Mouse (Mus musculus): ENCODE measurements around the gene Ankrd23. TPM values are rescaled to one million over a fixed set of nuclear protein-coding genes. Genes with fewer than 3 reads are reported as not detected.

Ankrd23 gene
- total and polyA plus RNA-seq, 3 experiments, result 2.8 to 6.1 (median 3.7) TPM

DNA sequence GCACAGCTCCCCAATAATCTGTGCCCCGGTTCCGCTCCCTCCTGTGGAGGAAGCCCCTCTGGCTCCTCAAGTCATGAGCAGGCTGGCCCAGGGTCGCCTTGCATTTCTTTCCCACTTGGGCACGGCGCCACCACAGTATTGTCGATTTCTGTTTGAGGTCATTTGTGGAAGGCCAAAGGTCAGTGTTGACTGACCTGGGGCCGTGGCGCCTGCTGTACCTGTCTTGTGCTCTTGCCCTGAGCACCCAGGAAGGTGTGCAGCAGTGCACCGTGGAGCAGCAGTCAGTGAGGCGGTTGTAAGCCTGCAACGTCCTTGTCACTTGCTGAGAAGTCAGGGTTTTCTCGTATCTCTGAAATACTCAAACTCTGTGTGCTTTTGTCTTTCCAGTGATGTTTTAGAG lies 10.9 kb downstream of the Ankrd23 start:
- Histone ChIP-seq H3K9me3 (replicated peaks; ENCODE audit: low read length) (no peaks in the 10 kb centered on the region), H3K4me1 (ENCODE audit: control insufficient read depth in 1 of 2, insufficient read depth in 2 of 2) (no peaks in the 10 kb centered on the region), H3K4me3 (replicated peaks in 1 of 3; ENCODE audit: low read depth in 2 of 3, low read length in 2 of 3, poor library complexity in 1 of 3) (no peak overlapping the region), H3K27me3 (replicated peaks) (no peaks in the 10 kb centered on the region), H3K79me2 (replicated peaks; ENCODE audit: control insufficient read depth, extremely low read depth, insufficient read depth, poor library complexity, severe bottlenecking) (no peaks in the 10 kb centered on the region), H3K4me2 (ENCODE audit: insufficient read depth, low read depth, poor library complexity, severe bottlenecking) (no peak overlapping the region), H3K27ac (ENCODE audit: insufficient read depth, low read depth) (no peak overlapping the region), H3K36me3 (replicated peaks in 1 of 2; ENCODE audit: control insufficient read depth in 1 of 2, insufficient read depth in 1 of 2, low read length in 1 of 2) (peaks cover 51 to 76% of the 10 kb centered on the region in 2 experiments), H3K9ac (ENCODE audit: insufficient read depth, low read depth) (no peak overlapping the region)
- no peak for DNase-seq (ENCODE audit: extremely low read depth)
- TF ChIP-seq MEF2A (IDR thresholded peaks at IDR 0.05; ENCODE audit: borderline replicate concordance, low read depth, low read length) (no peak), RAD21 (IDR thresholded peaks at IDR 0.05; ENCODE audit: low read depth, low read length) (no peak), KAT2A (IDR thresholded peaks at IDR 0.05; ENCODE audit: insufficient replicate concordance, low read length) (no peak), ETS1 (conservative IDR thresholded peaks at IDR 0.05; ENCODE audit: low read depth, low read length) (no peak), CHD2 (IDR thresholded peaks at IDR 0.05; ENCODE audit: low read length) (no peak), ZC3H11A (IDR thresholded peaks at IDR 0.05; ENCODE audit: low read depth, low read length) (no peak), JUN (IDR thresholded peaks at IDR 0.05; ENCODE audit: insufficient read depth, low read depth, low read length) (no peak), ELF1 (IDR thresholded peaks at IDR 0.05; ENCODE audit: low read depth, low read length) (no peak), USF2 (conservative IDR thresholded peaks at IDR 0.05; ENCODE audit: low read depth, low read length) (no peak)
- in situ Hi-C loops (cut with MboI; ENCODE audit: low pct_ligation_motif_present, low pct_unique_long_range_greater_than_20kb, low sequenced_read_pairs), result no loop called here
- dilution Hi-C loops (cut with MboI; ENCODE audit: extremely low pct_ligation_motif_present, extremely low pct_unique_long_range_greater_than_20kb, low sequenced_read_pairs), result no loop called here

GRCm38 (mm10) chr1:36524058-36524457 lies 12.6 kb downstream of the Ankrd23 start:
- Histone ChIP-seq H3K4me2 (ENCODE audit: insufficient read depth, low read depth, poor library complexity, severe bottlenecking) (no peak overlapping the region), H3K9ac (ENCODE audit: insufficient read depth, low read depth) (no peak overlapping the region), H3K4me1 (ENCODE audit: control insufficient read depth in 1 of 2, insufficient read depth in 2 of 2) (no peaks in the 10 kb centered on the region), H3K27me3 (replicated peaks) (no peaks in the 10 kb centered on the region), H3K27ac (ENCODE audit: insufficient read depth, low read depth) (no peak overlapping the region), H3K9me3 (replicated peaks; ENCODE audit: low read length) (no peaks in the 10 kb centered on the region), H3K79me2 (replicated peaks; ENCODE audit: control insufficient read depth, extremely low read depth, insufficient read depth, poor library complexity, severe bottlenecking) (no peaks in the 10 kb centered on the region), H3K4me3 (replicated peaks in 1 of 3; ENCODE audit: low read depth in 2 of 3, low read length in 2 of 3, poor library complexity in 1 of 3) (no peak overlapping the region), H3K36me3 (replicated peaks in 1 of 2; ENCODE audit: control insufficient read depth in 1 of 2, insufficient read depth in 1 of 2, low read length in 1 of 2) (peaks cover 56 to 79% of the 10 kb centered on the region in 2 experiments)
- no peak for DNase-seq (ENCODE audit: extremely low read depth)
- in situ Hi-C loops (cut with MboI; ENCODE audit: low pct_ligation_motif_present, low pct_unique_long_range_greater_than_20kb, low sequenced_read_pairs) (no loop called here), dilution Hi-C loops (cut with MboI; ENCODE audit: extremely low pct_ligation_motif_present, extremely low pct_unique_long_range_greater_than_20kb, low sequenced_read_pairs) (no loop called here)
- TF ChIP-seq TCF12 (IDR thresholded peaks at IDR 0.05; ENCODE audit: low read depth, low read length) (no peak), MAFK (IDR thresholded peaks at IDR 0.05; ENCODE audit: insufficient replicate concordance, low read length) (no peak), E2F4 (IDR thresholded peaks at IDR 0.05; ENCODE audit: insufficient replicate concordance, low read depth, low read length) (no peak), MAX (IDR thresholded peaks at IDR 0.05; ENCODE audit: low read length) (no peak)

Data from CH12.LX (cell line).